Mouse (Mus musculus) frontal cortex, postnatal 36 days (tissue): ENCODE data around the gene Ttll7.
A peak's percentile ranks its signal among the peaks of the same experiment; 100 is the strongest.

Experiments
- DNase-seq, 2 experiments: peaks; one replicate each; pipeline ENCODE4 v3.0.0; 2022; ENCODE audit warnings: low spot score in 2 of 2

Ttll7 gene

DNA sequence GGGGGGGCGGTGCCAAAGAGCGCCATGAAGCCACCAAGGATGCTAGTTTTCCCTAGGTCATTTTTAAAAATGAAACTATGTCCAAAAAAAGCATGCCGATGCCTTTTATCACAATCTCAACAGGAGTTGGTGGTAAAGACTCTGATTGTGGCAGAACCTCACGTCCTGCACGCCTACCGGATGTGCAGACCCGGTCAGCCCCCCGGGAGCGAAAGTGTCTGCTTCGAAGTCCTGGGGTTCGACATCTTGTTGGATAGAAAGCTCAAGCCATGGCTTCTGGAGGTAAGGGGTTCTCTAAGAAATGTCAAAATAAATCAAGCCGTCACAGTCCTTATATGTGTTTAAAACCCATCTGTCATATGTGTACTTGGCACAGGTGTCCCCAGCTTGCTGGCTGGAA lies 60.9 kb downstream of the Ttll7 start:
- no peak for DNase-seq

DNA sequence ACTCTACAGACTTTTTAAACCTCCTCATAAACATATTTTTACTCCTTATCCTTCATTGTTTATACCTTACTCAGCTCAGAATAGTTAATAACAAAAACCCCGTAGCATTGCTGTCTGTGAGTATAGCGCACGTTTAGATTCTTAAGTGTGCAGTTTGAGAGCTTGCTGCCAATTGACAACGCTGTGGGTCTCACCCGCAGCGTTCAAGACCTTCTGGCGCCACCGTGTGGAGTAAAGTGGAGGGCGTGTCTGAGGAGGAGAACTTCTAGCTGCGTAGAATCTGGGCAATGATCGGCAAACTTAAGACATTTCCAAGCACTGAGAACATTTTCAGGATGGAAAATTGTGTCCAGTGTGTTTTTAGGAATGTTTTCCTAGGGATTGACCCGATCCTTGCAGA lies 62.6 kb downstream of the Ttll7 start:
- DNase-seq: peak; percentile 80 to 85

DNA sequence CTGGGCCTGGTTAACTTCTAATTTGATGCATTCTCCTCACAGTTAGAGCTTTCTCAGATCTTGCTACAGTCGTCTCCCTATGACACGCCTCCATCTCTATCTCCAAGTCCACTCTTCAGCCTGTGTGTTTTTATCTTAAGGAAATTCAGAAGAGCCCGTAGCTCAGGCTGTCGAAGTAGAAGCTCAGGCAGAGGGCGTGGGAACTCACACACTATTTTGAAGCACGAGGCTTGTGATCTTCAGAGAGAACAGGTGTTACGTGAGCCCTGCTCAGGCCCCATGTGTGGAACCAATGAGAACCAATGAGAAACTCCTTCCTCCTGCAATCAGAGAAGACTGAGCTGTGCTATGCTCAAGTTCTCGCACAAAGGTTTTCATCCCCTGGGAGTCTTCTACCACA lies 65.7 kb downstream of the Ttll7 start:
- peak; percentile 28 to 49 for DNase-seq

DNA sequence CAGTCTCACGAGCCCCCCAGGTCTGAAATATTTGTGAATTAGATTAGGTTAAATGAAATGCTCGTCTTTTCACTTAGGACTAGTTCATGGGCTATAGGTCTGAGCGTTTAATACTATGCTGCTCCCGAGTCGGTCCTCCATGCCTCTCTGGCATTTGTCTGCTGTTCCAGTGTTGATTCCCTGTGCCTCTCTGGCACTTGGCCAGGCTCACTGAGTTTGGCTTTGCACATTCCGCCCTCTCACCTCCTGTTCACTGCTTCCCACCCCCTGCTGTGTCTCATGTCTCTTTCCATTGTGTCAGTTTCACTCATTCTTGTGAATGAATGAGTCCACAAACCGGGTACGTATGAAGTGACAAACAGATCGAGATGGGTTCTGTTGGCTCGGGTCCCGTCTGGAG lies 66.2 kb downstream of the Ttll7 start:
- DNase-seq: peak; percentile 73 to 83

DNA sequence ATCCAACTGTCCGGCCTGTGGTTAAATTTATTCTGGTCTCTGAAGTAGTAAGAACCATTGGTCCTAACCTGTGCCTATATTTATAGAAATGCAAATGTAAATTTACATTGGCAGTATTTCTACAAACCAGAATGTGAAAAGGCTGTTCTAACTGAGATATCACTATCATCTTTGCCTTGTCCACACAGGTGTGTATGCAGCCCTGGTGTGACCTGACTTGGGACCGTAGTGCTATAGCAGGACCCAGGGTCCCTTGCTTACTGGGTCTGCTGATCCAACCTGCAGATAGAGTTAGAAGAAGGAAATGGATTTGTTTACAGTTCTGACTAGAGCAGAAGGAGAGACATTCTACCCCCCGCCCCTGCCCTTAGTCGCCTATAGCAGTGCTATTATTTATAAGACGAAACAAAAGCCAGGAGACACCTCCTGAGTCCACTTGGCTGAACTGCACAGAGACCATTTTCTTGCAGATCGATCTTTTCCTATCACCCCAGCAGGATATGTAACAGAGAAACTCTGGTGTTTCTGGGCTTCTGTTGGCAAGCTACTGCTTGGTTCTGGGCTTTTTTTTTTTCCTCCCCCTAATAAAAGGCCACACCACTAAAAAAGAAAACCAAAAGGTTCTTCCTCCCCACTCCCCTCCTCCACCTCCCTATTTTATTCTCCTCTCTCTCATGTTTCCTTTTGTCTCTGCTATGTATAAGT lies 75.3 kb downstream of the Ttll7 start:
- DNase-seq: no peak

DNA sequence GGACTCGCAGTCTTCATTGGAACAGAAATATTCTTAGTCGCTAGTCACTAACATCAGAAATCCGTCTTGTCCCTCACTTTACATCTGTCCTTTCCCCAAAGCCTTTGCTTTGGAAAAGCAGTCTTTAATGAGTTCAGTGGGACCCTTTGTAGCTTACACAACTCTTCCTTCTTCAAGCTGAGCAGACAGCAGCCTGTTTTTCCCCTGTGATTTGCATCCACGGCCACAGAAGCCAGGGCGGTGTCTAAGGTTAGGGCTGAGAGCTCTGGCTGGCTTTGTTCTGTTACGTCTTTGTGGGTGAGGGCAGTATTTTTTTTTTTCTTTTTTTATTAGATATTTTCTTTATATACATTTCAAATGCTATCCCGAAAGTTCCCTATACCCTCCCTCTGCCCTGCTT lies 76.0 kb downstream of the Ttll7 start:
- no peak for DNase-seq

DNA sequence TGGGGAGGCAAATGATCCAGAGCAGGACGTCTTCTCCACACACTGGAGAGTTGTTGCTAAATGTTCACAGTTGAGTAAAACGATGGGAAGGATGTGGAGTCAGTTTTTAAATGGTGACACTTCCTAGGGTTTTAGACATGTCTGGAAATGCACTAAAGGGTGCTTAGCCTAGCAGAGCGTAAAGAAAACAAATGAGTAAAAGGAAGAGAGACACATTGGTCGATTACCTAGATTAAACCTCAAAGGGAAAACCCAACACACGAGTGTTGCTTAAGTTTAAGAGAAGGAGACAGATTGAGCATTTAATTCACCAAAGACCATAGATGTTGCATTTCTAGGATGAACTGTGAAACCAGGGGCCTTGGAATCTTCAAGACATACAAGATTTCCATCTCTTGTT lies 76.8 kb downstream of the Ttll7 start:
- no peak for DNase-seq

DNA sequence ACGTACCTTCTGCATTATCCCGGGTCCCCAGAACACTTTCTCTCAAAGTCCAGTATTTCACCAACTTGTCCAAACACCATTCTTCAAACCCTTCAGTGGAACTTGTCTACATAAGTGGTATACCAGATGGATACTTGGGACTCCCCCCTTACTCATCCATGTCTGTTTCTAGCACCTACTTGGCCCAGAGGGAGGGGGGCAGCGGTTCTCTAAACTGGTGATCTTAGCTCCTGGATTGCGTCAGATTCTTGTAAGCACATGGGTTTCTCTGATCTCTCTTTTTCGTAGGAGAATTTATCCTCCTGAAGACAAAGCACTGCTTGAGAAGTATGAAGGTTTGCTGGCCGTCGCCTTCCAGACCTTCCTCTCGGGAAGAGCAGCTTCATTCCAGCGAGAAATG lies 79.0 kb downstream of the Ttll7 start:
- DNase-seq: no peak

DNA sequence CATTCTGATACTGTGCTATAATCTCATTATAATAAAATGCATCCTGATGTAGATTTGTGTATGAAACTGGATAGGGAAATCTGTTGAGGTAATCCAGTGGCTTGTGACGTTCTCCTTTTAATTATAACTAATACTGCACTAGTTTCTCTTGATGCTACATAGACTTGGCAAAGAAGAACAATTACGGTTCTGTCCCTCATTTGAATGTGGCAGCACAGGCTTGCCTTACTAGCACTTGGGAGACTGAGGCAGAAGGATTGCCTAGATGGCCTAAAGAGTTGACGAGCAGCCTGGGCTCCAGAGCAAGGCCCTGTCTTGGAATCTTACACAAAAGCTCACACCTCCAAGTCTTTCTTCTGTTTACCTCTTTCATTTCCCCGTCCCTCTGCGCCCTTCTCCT lies 80.3 kb downstream of the Ttll7 start:
- DNase-seq: no peak

DNA sequence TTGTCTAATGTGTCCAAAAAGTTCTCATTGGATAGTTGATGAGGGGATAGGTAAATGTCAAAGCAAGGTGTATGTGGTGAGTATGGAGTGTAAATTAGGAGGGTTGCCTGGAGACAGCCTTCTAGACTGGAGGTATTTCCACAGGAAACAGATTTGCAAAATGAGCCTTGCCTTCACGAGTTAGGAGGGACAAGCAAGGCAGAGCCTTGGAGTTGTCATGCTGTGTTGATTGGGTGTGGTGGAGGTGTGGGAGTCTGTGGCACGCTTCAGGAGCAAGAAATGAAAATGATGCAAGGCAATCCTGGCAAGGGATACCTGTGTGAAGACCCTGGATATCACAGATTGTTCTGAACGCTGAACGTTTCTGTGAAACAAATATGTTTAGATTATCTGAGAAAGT lies 84.7 kb downstream of the Ttll7 start:
- DNase-seq: no peak

DNA sequence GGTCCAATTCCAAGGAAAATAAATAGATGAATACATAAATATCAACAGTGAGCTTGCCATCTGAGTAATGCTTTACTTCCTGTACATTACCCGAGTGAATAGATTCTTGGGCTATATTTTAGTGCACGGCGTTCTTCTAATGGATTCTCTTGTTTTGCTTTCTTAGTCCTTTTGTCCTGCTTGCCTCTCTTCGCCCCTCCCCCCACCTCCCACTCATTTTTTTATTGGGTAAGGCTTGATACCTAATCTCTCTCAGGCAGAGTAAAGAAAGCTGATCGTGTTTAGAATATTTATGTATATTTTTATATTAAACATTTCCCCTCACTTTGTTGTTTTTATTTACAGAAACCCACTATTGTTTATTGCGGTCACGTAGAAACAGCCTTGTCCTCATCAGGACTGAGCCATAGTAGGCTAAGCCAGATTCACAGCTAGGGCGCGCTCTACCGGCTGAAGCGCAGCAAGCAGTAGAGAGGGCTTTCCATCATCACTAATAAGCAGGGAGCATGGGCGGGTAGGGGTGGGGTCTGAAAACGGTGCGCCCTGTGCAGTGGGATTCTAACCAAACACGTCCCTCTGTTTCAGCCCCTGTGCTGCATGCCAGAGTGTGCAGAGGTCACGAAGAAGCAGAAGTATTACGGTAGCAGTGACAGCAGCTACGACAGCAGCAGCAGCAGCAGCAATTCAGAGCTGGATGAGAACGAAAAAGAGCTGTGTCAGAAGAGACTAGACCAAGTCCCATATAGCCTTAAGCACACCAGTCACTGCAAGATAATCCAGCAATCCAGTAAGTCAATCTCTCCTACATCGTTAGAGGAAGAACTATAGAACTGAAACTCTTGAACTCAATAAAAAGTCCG lies 87.5 kb downstream of the Ttll7 start:
- DNase-seq: no peak

DNA sequence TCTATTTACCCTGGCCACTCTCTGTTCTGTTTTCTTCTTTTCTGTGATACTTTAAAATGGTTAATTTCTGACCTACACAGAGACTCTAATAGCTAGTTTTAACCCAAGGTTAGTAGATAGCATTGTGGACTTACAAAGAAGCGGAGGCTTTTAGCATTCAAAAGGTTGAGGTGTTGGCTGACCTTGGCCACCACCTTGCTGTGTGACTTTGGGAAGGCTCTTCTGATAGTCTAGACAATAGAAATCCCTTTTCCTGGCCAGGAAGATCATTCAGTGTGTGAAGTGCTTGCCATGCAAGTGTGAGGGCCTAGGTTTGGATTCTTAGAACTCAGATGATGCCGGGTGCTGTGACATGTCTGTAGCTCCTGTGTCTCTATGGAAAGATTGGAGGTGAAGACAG lies 90.9 kb downstream of the Ttll7 start:
- DNase-seq: no peak

DNA sequence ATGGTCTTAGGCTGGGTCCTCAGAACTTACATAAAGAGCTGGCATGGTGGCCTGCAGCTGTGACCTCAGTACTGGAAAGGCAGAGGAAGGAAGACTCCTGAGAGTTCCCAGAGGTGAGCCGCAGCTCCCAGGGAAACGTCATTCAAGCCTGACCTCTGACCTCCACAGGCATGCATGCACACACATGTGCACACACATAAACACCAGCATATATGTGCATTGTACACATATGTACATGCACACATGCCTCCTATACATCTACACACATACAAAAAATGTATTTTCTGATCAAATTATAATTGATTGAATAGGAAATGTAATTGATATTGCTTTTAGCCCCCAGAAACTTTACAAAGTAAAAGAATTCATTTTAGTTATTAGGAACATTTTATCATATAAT lies 93.2 kb downstream of the Ttll7 start:
- no peak for DNase-seq

DNA sequence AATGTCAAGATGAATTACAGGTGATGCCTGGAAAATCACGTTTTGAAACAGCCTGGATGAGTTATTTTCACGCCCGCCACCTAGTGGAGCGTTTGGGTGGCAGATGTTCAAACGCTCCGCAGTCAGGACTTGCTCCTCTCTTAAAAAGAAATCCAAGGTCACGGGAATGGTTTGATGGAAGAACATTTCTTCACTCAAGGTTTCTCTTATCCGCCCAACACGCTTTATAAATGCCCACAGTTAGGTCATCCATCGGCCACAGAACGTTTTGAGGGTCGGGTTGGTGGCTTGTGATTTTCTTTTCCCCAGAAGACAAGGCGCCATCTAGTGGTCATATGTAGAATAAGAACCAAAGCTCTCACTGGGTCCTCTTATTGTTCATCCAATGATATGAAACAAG lies 93.7 kb downstream of the Ttll7 start:
- peak; percentile 62 to 79 for DNase-seq

DNA sequence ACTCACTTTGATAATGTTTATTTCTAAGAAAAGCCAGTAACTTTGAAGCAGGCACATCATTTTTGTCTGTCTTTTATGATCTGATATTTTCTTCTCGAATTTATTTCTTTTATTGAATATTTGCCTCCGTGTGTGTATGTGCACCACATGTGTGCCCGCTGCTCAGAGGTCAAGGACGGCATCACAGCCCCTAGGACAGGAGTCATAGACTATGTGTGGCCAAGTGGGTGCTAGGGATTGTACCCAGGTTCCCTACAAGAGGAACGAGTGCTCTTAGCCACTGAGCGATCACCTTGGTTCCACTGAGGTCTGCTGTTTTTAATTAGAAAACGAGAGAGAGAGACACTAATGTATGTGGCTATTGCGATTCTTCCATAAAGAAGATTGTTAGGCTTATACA lies 94.5 kb downstream of the Ttll7 start:
- no peak for DNase-seq

DNA sequence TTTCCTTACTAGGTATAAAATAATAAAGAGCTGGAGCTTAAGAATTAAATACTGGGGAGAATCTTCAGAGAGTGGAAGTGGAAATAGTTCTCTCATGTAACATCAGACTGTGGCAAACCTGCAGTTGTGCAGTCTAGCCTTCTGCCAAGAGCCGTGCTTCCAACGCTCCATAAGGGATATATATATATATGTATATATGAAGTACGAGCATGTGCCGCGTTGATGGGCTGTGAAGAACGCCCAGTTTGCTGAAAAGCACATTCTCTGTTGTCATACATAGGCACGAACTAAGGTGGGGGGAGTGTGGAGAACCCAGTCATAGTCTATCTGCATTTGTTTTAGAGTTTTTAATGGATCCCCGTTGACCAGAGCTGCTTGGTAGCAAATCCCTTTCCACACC lies 104.6 kb downstream of the Ttll7 start:
- peak in 1 of 2 experiments; percentile 33 for DNase-seq

DNA sequence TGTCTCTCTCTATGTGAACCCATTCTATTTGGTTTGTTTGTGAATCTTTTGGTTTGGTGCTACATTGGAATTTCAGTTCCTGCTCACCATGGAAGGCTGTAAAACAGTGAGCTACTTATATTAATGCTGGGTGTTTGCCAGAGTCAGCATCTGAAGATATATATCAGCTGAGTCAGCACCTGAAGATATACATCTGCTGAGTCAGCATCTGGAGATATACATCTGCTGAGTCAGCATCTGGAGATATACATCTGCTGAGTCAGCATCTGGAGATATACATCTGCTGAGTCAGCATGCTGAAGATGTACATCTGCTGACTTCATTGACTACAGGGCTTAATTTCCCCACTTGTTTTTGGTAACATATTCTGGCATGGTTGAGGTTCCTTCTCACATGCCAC lies 110.7 kb downstream of the Ttll7 start:
- no peak for DNase-seq

DNA sequence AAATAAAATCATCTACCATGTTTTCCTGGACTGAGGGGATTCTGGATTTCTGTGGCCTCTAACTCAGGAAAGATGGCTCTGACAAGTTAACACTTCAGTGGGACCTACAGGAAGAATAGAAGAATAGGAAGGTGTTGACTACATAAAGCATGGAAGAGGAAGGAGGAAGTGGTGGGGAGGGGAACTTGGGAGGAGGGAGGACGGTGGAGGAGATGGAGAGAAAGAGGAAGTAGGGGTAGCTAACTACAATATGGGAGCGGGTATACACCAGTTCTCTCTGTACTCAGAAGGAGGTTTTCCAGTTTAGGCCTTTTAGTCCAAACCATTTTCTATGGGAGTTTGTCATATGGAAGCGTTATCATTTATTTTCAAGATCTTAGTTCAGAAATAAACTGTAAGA lies 112.2 kb downstream of the Ttll7 start:
- DNase-seq: no peak

DNA sequence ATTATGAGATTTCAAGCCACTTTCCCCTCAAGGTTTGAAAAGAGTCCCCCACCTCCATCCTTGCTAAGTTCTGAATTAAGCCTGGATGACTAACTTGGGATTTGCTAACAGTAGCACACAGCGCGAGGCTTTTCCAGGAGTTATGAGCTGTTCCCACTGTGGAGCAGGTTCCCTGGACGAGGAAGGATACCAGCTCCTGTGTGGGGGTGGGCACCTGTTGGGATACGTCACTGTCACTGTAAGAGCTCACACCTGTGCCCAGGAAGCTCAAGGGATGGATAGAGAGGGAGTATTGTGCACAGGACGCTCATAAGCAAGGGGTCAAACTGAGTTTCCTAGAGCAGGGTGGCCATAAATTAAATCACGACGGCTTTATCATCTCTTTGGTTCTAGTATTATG lies 115.1 kb downstream of the Ttll7 start:
- no peak for DNase-seq

DNA sequence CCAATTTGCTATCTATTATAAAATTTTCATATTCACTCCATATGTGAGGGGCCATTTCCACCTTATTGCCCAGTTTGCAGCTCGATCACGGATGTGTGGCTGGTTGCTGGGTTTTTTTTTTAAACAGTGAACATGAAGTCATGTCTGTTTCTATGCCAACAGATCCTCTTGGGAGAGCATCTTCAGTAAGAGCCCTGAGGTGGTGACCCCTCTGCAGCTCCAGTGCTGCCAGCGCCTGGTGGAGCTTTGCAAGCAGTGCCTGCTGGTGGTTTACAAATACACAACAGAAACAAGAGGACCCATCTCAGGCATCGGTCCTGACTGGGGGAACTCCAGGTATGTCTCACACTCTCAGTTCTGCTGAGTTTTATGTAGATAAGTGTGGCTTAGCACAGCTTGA lies 115.7 kb downstream of the Ttll7 start:
- no peak for DNase-seq

DNA sequence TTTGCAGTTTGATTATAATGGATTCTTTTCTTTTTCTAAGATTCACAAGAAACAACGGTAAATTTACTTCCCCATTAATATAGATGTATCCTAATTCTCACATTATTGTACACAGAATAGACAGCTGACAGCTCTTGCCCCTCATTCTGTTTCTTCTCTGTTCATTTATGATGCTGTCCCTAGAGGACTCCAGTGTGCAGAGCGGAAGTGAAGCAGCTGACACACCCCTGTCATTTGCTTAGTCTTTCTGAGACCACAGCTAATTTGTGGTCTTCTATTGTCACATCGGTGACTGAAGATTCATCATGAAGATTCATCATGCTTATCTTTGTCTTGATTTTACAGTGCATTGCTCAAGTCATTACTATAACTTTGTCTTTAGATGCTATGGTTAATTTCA lies 126.1 kb downstream of the Ttll7 start:
- DNase-seq: no peak

DNA sequence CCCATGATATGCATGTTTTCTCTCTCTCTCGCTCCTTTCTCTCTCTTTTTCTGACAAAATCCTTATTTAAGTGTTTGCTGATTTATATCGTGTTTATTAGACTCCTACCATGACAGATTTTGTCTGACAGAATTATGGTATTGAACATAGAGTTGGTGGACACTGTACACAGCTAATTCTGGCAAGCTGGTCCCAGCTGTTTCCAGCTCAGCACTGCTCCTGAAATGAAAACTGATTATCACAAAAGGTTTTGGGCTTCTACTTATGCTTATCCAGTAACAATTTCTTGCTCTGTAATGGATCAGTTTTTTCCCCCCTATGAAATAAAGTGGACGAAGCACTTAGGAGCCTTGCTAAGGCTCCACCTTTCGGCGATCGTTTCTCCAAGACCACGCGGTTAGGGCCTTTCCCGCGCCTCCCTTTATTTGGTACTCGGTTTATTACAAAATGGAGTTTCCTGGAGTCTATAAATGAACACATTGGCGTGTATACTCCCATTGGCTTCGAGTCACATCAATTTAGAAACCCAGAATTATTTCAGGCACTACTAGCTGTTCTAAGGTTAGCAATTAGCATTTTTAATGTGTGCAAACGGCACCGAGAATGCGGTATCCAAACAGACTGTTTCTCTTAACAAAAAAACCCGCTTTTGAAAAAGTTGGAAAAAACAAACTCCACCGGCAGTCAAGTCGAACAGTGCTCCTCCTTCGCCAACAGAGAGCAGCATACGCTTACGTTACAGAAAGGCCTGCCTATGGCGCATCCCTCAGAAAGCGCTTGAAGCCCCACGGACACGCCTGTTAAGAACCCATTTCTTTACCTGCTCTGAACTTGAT lies 141.9 kb downstream of the Ttll7 start:
- peak; percentile 53 to 67 for DNase-seq
